Mouse (Mus musculus) macrophage (primary cell): ENCODE measurements around the gene Ifna5. TPM values are rescaled to one million over a fixed set of nuclear protein-coding genes. Genes with fewer than 3 reads are reported as not detected.

Experiments
- H3K27ac ChIP-seq: fragments of 350-480 bp; formaldehyde crosslinking; 2 replicates; pipeline ENCODE4 v1.9.0; 2021
- H3K36me3 ChIP-seq: fragments of 350-480 bp; formaldehyde crosslinking; 2 replicates; pipeline ENCODE4 v1.9.0; 2021; ENCODE audit errors: inconsistent target
- H3K4me3 ChIP-seq: fragments of 350-480 bp; formaldehyde crosslinking; 2 replicates; pipeline ENCODE4 v1.9.0; 2021; ENCODE audit errors: inconsistent target
- H3K79me2 ChIP-seq: fragments of 350-480 bp; formaldehyde crosslinking; 2 replicates; pipeline ENCODE4 v1.9.0; 2021; ENCODE audit errors: inconsistent target
- WGBS: methylation state at CpG from one replicate; pipeline ENCODE4 v1.1.7; 2026; ENCODE audit warnings: inconsistent platforms; ENCODE audit not compliant: missing documents; 5-methylcytosine and 5-hydroxymethylcytosine counted together
- polyA plus RNA-seq: library from polyadenylated mRNA; stranded (reverse); fragments of 250-400 nt; gene quantifications from 3 replicates; pipeline ENCODE4 v1.2.4, GENCODE M21; 2018; ENCODE audit warnings: inconsistent platforms

Ifna5 gene
- polyA plus RNA-seq, 1 experiment from 2014 or later, result not detected

- H3K36me3 ChIP-seq, result no peaks in the 10 kb centered on the region
- no peaks in the 10 kb centered on the region for H3K79me2 ChIP-seq
- 5% methylated on average over 10 of the region's 10 CpGs for WGBS
- no peak overlapping the region for H3K4me3 ChIP-seq
- no peak overlapping the region for H3K27ac ChIP-seq
Measured at GRCm38 (mm10) chr4:88878246-88878645, 42.9 kb downstream of the Ifna5 start.

GRCm38 (mm10) chr4:88878772-88879171, 43.4 kb downstream of the Ifna5 start:
- Histone ChIP-seq H3K36me3 (no peaks in the 10 kb centered on the region), H3K4me3 (no peak overlapping the region), H3K79me2 (no peaks in the 10 kb centered on the region), H3K27ac (no peak overlapping the region)
- 56% methylated on average over 4 of the region's 4 CpGs for WGBS

- Histone ChIP-seq H3K79me2 (no peaks in the 10 kb centered on the region), H3K4me3 (no peak within 1 kb of the TSS), H3K27ac (no peak within 1 kb of the TSS), H3K36me3 (no peaks in the 10 kb centered on the region)
- WGBS, result 90% methylated on average over 8 of the region's 8 CpGs
Measured at GRCm38 (mm10) chr4:88880101-88880500, 44.8 kb downstream of the Ifna5 start, which contains the start of gene Ifne. TSS of gene Ifne (minus strand) at chr4:88880201.

Other genes starting within 250 kb of the Ifna5 start
- not detected in 3 replicates for gene Ifna9, start 243.1 kb upstream of the Ifna5 start, polyA plus RNA-seq
- not detected in 3 replicates for gene Ifna12, start 232.1 kb upstream of the Ifna5 start, polyA plus RNA-seq
- not detected in 3 replicates for gene C87499, start 201.1 kb upstream of the Ifna5 start, polyA plus RNA-seq
- gene Ifna13, start 191.1 kb upstream of the Ifna5 start, polyA plus RNA-seq, result not detected in 3 replicates
- not detected in 3 replicates for gene Ifna16, start 158.6 kb upstream of the Ifna5 start, polyA plus RNA-seq
- not detected in 3 replicates for gene Ifna2, start 151.6 kb upstream of the Ifna5 start, polyA plus RNA-seq
- not detected in 3 replicates for gene Ifnab, start 144.2 kb upstream of the Ifna5 start, polyA plus RNA-seq
- gene Gm26566, start 113.7 kb upstream of the Ifna5 start, polyA plus RNA-seq, result 0.47 TPM in 1 of 3 replicates, not detected in the others
- gene Klhl9, start 113.1 kb upstream of the Ifna5 start, polyA plus RNA-seq, result 50.3 to 101 TPM (median 75.4 TPM) in 3 replicates
- not detected in 3 replicates for gene Gm13271, start 80.7 kb upstream of the Ifna5 start, polyA plus RNA-seq
- gene Gm13283, start 75.4 kb upstream of the Ifna5 start, polyA plus RNA-seq, result not detected in 3 replicates
- not detected in 3 replicates for gene Gm13290, start 61.7 kb upstream of the Ifna5 start, polyA plus RNA-seq
- not detected in 3 replicates for gene Gm13289, start 58.6 kb upstream of the Ifna5 start, polyA plus RNA-seq
- not detected in 3 replicates for gene Gm13272, start 55.7 kb upstream of the Ifna5 start, polyA plus RNA-seq
- not detected in 3 replicates for gene Ifnz, start 53.4 kb upstream of the Ifna5 start, polyA plus RNA-seq
- gene Gm13276, start 49.8 kb upstream of the Ifna5 start, polyA plus RNA-seq, result not detected in 3 replicates
- not detected in 3 replicates for gene Gm13277, start 46.9 kb upstream of the Ifna5 start, polyA plus RNA-seq
- gene Gm13278, start 44.0 kb upstream of the Ifna5 start, polyA plus RNA-seq, result not detected in 3 replicates
- gene Gm13275, start 41.0 kb upstream of the Ifna5 start, polyA plus RNA-seq, result not detected in 3 replicates
- gene Gm13279, start 38.1 kb upstream of the Ifna5 start, polyA plus RNA-seq, result not detected in 3 replicates
- gene Gm13285, start 35.9 kb upstream of the Ifna5 start, polyA plus RNA-seq, result not detected in 3 replicates
- gene Gm13287, start 32.3 kb upstream of the Ifna5 start, polyA plus RNA-seq, result not detected in 3 replicates
- not detected in 3 replicates for gene Gm13288, start 30.0 kb upstream of the Ifna5 start, polyA plus RNA-seq
- gene Ifna7, start 19.3 kb upstream of the Ifna5 start, polyA plus RNA-seq, result not detected in 3 replicates
- not detected in 3 replicates for gene Ifna11, start 15.6 kb upstream of the Ifna5 start, polyA plus RNA-seq
- gene Ifna6, start 8.1 kb upstream of the Ifna5 start, polyA plus RNA-seq, result not detected in 3 replicates
- gene Ifna4, start 6.3 kb downstream of the Ifna5 start, polyA plus RNA-seq, result not detected in 3 replicates
- gene Ifna1, start 14.6 kb downstream of the Ifna5 start, polyA plus RNA-seq, result not detected in 3 replicates
- gene Ifne, start 44.7 kb downstream of the Ifna5 start, polyA plus RNA-seq, result not detected in 3 replicates